Mouse (Mus musculus) frontal cortex, postnatal 10 days (tissue): ENCODE data around the gene Cd47.

Source experiments
- DNase-seq, 2 experiments: peaks; one replicate each; pipeline ENCODE4 v3.0.0; 2022; ENCODE audit warnings: low spot score in 2 of 2, mixed read lengths in 1 of 2

Cd47 gene

DNA sequence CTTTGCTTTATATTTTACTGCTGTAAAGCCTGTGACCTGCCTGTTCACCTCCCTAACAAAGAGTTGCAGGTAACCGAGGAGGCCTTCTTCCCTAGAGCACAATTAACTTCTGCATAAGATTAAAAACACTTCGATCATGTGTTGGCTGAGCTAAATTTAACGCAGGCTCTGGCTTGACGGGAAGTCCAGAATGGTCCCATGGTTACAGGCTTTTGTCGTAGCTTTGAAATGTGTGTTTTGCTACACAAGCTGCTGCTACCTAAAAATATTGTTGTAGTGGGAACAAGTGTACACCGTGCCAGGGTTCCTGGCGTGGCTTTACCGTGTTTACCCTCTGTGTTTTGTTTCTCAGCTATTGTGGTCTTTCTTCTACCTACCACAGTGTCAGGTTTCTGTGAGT, 109.2 kb downstream of the Cd47 start:
- DNase-seq, result no peak

DNA sequence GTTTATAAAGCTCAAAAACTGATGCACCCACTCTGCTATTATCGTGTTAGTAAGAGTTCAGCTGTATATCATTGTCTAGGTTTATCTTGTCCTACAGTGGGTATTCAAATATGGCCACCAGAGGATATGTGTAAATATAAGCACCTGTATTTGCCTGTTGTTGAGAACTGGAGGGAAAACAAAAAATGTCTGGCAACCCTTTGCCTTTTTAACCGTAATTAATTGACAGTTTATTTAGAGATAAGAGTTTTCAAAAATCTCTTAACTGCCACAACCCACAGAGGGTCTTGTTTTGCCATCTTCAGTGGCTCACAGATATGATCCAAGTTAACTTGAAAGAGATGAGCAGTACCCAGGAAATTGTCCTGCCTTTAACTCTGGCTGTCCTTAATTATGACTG, 113.8 kb downstream of the Cd47 start:
- no peak for DNase-seq

DNA sequence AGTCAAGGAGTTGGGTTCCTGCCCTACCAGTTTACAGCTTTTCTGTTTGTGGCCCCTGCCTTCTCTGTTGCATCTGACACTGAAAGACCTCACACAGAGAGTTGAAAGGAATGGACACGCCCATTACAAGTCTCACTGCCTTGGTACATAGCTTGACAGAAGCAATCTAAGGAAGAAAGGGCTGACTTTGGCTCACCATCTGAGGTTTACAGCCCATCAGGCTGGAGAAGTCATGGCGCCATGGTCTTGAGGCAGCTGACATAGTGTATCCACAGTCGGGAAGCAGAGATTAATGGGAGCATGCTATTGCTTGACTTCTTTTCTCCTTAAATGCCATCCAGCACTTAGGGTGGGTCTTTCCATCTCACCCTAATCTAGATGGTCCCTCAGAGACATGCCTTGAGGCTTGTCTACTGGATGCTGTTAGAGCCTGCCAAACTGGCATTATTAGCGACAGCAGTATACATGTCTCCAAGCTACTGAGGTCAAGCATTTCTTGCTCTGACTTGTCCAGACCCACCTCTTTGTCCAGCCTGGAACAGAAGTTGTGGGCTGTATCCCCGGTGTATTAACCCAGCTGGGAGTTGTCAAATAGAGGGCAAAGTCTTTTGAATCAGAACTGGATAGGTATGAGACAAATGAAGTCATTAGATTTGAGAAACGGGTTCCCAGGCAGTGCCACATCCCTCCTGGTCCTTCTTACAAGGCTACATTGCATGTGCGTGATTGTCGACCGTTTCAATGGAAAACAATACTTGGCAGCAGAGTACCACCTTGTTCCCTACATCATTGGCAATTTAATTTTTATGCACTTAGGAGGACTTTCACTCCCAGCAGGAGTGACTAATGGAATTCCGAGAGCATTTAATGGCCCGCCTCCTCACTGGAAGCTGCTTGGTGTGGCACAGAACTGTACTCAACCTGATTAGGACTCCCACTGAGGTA, 115.5 kb downstream of the Cd47 start:
- no peak for DNase-seq

DNA sequence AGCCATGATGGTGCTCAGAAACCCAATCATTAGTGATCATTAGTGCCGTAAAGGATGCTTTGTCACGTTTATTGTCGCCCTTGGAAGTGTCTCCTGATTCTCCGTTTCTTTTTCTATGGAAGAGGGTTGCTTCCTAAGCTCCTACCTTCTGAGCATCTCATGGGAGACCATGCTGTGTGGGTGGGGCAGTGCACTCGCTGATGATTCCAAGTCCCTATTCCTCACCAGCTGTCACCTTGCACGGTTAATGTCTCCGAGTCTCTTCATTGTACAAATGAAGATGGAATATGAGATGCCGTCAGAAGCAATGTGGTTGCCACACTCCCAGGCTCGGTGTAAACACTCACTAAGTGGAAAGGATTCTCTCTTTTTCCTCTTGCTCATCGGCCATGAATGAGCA, 119.9 kb downstream of the Cd47 start:
- DNase-seq, result no peak

DNA sequence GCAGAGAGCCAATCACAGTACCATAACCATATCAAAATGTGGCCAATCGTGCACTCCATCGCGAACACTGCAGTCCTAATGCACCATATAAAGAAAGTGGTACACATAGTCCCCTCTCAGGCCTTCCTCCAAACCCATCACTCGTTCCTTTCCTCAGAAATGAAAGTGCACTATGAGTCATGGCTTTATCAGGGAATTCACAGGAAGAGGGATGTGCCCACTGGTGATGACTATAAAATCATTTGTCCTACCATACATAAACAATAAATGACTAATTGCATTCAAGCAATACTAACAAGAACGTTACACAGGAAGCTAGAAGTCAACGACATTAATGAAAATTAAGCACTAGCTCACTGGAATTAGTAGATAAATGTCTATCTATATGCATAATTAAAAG, 121.3 kb downstream of the Cd47 start:
- no peak for DNase-seq

DNA sequence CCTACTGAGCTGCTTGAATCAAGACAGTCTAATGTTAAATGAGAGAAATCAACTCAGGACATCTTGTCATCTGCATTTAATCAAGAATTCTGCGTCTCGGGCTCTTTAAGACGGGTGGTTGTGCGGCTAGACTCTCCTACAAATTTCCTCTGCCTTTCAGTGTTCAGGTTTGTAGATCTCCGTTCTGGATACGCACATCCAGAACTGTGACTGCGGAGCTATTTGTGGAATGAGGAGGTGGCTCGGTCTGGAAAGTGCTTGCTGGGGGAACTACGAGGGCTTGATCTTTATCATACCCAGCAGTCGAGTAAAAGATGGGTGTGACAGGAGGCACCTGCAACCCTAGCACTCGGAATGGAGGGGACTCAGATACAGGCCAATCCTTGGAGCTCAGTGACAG, 121.8 kb downstream of the Cd47 start:
- no peak for DNase-seq

DNA sequence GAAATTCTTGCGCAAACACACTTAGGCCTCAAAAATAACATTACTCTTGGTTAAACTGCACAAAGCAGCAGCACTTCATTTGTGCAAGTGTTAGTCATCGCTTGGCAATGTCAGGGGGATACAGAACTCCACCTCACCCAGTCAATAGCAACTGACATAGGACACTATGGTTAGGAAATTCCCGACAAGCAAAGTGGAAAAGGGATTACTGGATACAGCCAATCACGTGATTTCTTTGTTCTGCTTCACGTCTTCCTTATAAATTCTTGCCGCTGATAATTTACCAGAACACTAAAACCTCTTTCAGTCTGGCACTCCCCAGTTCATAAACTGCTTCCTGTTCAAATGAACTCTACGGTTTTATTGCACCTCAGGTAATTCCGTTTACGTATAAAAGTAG, 123.4 kb downstream of the Cd47 start:
- DNase-seq, result no peak

DNA sequence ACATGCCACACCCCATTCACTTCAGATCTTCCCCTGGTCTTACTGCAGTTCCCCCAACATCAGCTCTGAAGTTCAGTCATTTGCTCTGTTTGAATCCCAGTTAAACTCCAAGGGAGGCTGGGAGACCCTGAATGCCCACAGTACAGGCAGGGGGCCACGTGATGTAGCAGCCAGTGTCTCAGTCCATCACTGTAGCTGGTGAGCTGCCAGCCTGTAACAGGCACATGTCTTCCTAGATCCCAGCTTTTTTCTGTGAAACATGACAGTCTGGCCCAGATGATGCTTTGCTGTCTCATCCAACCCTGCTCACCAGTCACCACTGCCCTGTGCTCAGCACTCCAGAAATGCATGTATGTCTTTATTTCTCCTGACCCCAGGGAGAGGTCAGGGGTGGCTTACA, 124.6 kb downstream of the Cd47 start:
- DNase-seq, result no peak

DNA sequence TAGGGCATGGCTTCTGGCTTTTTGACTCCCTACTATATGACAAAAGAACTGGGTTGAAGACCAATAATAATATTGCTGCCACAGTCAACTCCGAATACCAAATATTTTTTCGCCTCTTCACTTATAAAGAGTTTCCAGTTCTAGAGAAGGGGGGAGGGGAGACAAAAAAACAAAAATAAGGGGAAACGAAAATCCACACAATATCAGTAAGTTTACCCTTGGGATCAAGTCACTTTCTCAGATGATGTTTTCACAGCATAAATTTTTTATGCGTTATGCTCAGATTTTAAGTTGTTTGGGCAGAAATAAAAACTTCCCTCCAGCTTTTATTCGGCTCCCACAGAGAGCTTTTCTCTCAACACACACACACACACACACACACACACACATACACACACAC, 132.9 kb downstream of the Cd47 start:
- DNase-seq, result no peak

DNA sequence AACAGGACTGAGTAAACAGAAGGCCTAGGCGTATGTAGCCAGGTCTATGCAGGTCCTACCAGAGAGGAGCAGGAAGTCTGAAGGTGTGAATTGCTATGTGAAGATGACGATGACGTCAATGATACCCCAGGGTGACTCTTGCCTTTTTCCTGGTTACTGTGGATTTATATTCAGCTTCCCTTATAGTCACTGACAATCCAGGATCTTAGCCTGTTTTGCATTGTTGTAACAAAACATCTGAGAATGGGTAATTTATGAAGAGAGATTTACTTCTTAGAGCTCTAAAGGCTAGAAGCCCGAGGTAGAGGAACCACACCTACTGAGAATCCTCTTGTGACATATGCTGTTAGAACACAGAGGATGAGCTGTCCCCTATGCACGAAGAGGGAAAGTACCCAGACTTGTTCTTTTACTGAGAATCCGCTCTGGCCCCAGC, 135.7 kb downstream of the Cd47 start:
- DNase-seq, result no peak

DNA sequence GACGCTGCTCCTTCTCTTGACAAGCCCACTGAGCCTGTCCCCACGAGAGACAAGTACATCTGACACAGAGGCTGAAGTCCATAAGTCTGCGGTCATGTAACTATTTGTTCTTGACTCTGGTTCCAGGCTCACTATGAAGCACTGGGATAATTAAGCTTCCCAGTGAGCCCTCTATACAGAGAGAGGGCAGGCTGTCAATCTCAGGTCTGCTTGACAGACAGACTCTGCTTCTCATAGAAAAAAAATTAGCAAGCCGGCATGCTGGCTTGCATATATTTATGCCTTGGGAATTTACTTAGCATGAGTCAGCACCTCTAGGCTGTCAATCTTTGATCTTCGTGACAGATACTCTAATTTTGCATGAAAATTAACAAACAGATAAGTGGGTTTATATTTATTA, 136.5 kb downstream of the Cd47 start:
- no peak for DNase-seq

DNA sequence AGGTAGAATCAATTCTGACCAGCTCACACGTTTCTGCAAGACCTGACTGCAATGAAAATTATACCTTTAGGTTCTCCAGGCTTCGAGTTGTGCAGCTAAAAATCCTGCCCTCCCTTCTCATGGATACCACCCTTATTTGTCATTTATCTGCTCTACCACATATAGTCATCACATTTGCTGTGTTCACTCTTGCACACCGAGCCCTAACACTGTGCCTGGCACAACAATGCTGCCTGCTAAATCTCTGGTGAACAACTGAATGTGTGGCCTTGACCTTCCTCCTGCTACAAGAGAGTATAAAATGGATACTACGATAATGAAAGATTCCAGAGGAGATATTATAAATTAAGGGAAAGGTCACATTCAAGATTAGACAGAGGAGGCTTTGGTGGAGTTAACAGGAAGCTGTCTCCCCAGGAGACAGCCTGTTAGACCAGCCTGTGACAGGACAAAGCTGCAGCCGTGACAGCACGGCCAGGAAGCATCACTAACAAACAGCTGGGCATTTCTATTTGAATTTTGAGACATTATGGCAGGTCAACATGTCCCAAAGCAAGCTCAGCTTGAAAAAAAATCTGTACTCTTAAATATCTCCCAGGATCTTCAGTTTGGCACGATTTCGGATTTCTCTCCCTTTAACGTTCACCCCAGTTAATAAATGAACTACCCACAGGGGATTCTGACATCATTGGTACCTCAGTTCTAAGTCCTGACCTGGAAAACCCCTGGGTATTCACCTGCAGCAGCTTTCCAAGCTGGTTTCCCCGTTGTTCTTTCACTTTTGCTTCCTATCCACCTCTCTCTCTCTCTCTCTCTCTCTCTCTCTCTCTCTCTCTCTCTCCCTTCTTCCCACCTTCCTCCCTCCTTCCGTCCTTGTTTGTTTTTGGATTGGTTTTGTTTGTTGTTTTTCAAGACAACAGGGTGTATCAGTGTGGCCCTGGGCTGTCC, 137.2 kb downstream of the Cd47 start:
- DNase-seq, result no peak

DNA sequence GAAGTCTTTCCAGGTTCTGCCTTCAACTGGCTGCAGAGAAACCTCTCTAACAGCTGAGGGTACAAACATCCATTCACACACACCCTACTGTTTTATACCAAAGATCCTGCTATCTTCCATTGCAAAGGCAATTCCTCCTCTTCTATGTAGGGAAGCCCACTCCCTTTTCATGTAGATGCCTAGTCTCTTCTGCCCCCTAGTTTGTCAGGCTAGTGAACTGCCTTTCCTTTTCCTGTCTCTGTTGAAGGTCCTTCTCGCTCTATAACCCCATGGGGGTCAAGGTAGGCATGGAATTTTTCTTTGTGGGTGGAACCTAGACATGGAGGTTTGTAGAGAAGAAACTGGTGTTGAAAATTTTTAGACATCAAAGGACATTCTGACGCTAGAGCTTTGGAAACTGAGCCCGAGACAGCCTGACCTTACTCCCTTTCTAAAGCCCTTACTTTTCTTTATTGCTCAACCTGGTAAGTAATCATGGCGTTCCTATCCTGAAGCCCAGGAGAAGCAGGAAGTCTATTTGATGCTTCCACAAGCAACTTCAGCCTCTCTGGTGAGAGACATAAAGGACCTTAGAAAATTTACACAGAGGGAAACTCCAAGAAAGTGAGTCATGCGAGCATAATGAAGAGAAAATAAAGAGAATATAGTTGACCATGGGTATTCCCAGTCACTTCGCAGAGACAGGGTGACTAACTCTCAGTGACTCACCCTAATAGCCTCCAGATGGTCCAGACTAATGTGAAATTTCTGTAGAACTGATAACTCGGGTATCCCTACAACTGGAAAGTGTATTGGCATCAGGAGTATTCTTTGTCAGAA, 138.4 kb downstream of the Cd47 start:
- no peak for DNase-seq

DNA sequence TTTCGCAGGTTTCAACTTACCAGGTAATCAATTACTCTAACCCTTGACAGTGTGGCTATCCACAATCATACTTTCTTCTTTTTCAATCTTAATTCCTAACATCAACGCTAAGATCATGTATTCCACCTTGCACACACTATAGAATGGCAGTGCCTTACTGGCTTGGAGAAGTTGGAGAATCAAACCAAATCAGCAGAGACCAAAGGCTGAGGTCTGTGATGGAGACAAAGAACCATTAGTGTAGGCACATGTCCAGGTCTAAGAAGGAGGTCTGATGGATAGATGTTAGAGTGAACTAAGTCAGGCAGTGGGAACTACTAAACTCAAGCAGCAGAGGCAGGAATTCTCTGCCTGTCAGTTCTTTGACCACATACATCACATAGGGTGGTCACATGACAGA, 139.0 kb downstream of the Cd47 start:
- no peak for DNase-seq

DNA sequence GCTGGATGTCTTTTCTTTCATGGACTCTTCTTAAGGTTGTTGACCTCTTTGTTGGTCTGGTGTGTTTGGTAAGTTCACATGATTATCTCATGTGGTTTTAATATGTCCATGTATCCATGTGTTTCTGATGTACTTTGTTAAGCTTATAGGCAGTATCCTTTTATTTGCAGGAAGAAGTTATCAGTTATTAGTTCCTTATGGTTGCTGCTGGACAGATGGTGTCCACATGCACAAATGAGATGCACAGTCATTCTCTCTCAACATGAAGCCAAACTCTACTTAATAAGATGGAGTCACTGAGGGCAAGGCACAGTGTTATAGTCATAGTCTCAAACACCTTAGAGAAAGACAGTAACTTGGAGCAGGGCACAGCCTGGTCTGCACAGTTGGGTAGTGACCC, 140.1 kb downstream of the Cd47 start:
- DNase-seq, result no peak

DNA sequence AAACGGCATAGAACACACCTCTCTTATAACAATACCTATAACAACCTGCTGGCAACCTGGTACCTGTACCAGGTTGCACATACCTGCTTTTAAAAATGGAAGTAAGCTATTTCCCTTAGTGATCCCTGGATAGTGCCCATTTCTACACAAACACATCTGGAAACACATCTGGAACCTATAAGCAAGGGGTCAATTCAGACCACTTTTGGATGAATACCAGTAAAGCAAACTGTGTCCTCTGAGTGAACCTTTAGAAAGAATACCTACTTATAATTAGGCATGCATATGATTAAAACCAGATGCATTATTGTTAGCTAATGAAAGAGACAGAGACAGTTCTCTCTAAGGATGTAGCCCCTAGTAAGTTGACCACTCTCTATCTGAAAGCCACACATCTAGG, 140.7 kb downstream of the Cd47 start:
- DNase-seq, result no peak

DNA sequence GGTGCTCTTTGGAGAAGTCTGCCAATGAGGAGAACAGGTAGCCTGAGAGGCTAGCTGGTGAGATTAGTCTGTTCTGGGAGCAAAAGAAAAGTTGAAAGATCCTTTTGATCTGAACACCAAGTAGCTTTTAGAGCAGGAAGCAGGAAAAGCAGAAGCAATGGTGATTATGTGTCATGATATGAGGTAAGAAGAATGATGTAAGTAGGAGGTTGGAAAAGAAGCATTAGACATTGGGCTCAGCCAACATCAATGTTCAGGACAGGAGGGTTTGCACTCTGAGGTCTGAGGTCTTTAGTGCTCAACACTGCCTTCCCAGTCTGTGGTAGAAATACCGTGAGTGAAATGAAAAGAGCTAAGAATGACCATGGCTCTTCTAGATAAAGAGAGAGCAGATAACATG, 143.4 kb downstream of the Cd47 start:
- DNase-seq, result no peak

DNA sequence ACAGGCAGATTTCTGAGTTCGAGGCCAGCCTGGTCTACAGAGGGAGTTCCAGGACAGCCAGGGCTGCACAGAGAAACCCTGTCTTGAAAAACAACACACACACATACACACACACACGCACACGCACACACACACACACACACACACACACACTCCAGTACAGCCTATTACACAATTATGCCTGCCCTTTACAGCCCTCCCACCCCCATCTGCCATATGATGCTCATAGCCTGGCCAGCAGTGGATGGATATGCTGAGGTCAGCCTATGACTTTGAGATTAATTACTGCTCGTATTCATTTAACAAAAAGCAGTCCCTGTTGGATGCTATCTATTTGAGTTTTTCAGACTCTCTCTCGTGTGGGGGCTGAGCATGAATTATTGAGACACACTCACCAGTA, 144.8 kb downstream of the Cd47 start:
- DNase-seq, result no peak

DNA sequence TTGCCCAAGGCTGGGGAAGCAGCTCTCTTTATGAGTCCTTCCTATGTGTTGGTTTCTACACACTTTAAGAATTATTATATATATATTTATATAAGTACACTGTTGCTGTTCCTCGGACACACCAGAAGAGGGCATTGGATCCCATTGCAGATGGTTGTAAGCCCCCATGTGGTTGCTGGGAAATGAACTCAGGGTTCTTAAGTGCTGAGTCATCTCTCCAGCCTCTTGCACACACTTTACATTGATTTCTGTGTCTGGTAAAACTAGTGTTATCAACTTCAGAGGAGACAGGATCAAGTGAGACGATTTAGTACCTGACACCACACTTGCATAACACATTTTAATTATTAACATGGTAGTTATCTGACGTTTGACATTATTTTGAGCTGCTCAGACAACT, 146.7 kb downstream of the Cd47 start:
- no peak for DNase-seq

DNA sequence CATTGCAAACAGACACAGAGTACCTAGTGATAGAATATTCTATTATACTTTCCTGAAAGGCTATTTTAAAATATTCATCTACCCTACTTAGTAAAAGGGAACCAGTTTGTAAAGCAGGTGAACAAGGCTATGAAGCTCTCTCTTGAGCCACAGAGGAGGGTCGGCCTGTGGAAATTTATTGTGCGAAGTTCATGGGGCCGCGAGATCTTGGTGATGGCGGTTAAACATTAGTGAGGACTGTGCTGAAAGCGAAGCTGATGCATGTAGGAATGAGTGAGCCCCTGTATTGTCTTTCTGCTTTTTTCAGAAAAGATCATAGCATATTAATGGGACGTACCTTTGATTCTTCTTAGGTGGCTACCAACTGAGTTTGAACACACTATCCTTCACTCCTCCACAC, 147.3 kb downstream of the Cd47 start:
- no peak for DNase-seq

DNA sequence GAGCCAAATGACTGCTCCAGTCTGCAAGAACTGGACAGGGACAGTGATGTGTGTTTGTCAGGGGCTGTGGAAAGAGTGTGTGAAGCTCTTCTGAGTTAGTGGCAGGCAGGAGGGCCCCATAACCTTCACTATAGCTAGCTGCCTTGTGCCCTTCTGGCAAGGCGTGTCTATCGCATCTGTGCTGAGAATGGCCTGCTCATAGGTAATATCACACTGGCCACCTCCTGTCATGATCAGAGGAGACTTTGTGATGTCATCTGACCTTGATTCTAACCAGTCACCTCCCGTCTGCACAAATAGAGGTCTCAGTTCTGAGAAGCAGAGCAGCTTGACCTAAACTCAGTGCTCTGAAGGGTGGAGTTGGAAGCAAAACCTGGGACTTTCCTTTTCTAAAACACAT, 148.0 kb downstream of the Cd47 start:
- DNase-seq, result no peak

DNA sequence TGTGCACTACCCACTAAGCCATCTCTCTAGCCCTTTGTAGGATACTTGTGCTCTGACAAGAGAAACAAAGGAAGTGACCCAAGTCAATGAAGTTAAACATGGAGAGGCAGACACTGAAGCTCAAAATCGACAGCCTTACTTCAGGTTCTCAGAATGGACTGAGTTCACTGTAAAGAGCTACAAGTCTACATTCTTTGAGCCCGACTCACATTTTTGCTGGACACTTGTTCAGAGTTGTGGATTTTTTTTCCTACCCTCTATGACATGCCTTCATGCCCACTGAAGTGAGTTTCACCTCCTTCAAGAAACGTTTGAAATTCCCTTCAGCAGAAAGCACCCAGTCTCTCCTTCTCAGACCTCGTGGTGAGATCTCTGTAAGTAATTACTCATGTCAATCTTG, 148.9 kb downstream of the Cd47 start:
- no peak for DNase-seq
